Mouse (Mus musculus) small intestine, adult 2 months (tissue): Measurements from ENCODE around the gene Dtymk.

Source experiments
- CTCF ChIP-seq: fragments of 200-500 bp; IDR thresholded peaks from 2 replicates; pipeline ENCODE4 v1.5.1; 2012; ENCODE audit warnings: low read depth, mild to moderate bottlenecking, control low read depth, inconsistent platforms, low read length, moderate library complexity, mixed read lengths; ENCODE audit not compliant: insufficient replicate concordance, insufficient read length; ENCODE audit errors: extremely low read depth
- POLR2A ChIP-seq: fragments of 200-500 bp; IDR thresholded peaks from 2 replicates; pipeline ENCODE4 v1.6.1; 2012; ENCODE audit warnings: low read depth, mild to moderate bottlenecking, control low read depth, inconsistent platforms, low read length, moderate library complexity

DNA sequence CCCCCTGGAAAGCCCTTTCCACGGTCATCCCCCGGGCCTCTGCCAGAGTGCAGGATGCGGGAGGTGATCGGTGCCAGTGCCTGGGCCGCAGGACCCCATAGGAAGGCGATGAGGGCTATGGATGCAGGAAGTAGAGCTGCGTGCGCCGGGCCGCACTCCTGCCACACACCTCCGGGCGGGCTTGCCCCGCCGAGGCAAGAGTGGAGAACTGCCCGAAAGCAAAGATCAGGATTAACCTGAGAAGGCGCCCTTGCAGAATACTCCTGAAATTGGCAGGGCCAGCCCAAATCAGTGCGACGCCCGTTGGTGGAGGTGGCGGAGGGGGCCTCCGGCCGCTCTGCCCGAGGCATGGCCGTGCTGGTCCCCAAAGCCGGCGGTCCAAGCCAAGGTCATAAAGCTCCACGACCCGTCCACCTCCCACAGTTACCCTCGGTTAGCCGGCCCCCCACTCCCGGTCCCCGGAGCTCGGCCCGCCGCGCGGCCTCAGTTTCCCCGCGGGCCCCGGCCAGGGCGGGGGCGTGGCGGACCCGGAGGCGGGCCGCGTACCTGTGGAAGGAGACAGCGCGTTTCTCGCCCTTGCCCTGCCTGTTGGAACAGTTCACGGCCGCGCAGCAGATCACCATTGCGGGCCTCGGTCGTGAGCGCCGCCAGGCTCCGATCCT lies 47.7 kb downstream of the Dtymk start:
- TF ChIP-seq POLR2A, result no peak; the same call in 1 of the 2 replicates
- no peak for TF ChIP-seq CTCF
